ENCODE assay signal across 25 mouse cellular contexts in the genomic region with DNA sequence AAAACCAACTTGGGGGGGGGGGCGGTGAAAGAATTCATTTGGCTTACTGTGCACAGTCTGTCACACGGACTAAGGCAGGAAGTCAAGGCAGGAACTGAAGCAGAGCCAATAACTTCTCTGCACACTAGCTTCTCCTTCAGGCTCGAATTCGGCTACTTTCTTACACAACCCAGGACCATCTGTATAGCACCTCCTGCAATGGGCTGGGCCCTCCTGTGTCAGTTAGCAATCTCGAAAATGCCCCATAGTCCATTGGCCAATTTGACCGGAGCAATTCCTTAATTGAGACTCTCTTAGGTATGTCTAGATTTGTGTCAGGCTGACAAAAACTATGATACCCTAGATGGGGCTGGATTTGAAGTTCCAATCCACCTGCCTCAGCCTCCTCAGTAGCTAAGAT. TPM values are rescaled to one million over a fixed set of nuclear protein-coding genes. Genes with fewer than 3 reads are reported as not detected.
DNase-seq lines count a peak whose midpoint lies in the region; ATAC-seq and TF ChIP-seq lines count a peak whose summit lies in the region.
"Had no signal": no experiment of that assay in that cellular context is flagged by ENCODE, and none has a peak within 500 bp of the region (broad histone marks: within the 10 kb centered on the region; RNA-seq: fewer than 3 reads in every experiment).

No protein-coding gene starts in this region.

- H3K79me2 ChIP-seq in CH12.LX (replicated peaks; ENCODE audit: control insufficient read depth, extremely low read depth, insufficient read depth, poor library complexity, severe bottlenecking): peaks cover 15% of the 10 kb centered on the region

- TF ChIP-seq RAD21 in CH12.LX (IDR thresholded peaks at IDR 0.05; ENCODE audit: low read depth, low read length): no peak

- H3K36me3 ChIP-seq in intestine, embryonic 14.5 days (ENCODE audit: control insufficient read depth, insufficient read depth, low read length): no peaks in the 10 kb centered on the region
- H3K36me3 ChIP-seq in intestine, postnatal 0 days (ENCODE audit: control insufficient read depth, insufficient read depth): no peaks in the 10 kb centered on the region
- no peaks in the 10 kb centered on the region for H3K36me3 ChIP-seq in CH12.LX (replicated peaks in 1 of 2; ENCODE audit: control insufficient read depth in 1 of 2, insufficient read depth in 1 of 2, low read length in 1 of 2)
- H3K36me3 ChIP-seq in limb, embryonic 10.5 days: no peaks in the 10 kb centered on the region
- H3K36me3 ChIP-seq: embryonic facial prominence, embryonic 10.5 days; embryonic facial prominence, embryonic 12.5 days; forebrain, embryonic 10.5 days; forebrain, embryonic 12.5 days had no signal

- dilution Hi-C loops in CH12.LX (cut with MboI; ENCODE audit: extremely low pct_ligation_motif_present, extremely low pct_unique_long_range_greater_than_20kb, low sequenced_read_pairs): no loop called here

- TF ChIP-seq CTCF in intestine, postnatal 0 days (IDR thresholded peaks at IDR 0.05; ENCODE audit: low read depth): no peak
- no peak for TF ChIP-seq CTCF in CH12.LX (conservative IDR thresholded peaks at IDR 0.05 in 1 of 2, IDR thresholded peaks at IDR 0.05 in 1 of 2; ENCODE audit: low read depth in 2 of 2, low read length in 2 of 2)

- peaks cover 9% of the 10 kb centered on the region; the same call in 1 of the 2 replicates for H3K4me1 ChIP-seq in intestine, embryonic 14.5 days (replicated peaks; ENCODE audit: control insufficient read depth, insufficient read depth, low read length)
- H3K4me1 ChIP-seq in intestine, postnatal 0 days (replicated peaks; ENCODE audit: control insufficient read depth, insufficient read depth, low read length): no peaks in the 10 kb centered on the region
- H3K4me1 ChIP-seq in CH12.LX (ENCODE audit: control insufficient read depth in 1 of 2, insufficient read depth in 2 of 2): peaks cover 14 to 56% of the 10 kb centered on the region in 2 experiments
- H3K4me1 ChIP-seq in limb, embryonic 10.5 days: peaks cover 13% of the 10 kb centered on the region

- no peak for TF ChIP-seq POLR2A in CH12.LX (IDR thresholded peaks at IDR 0.05; ENCODE audit: low read depth, low read length)

- no peaks in the 10 kb centered on the region for H3K27me3 ChIP-seq in intestine, embryonic 14.5 days (replicated peaks; ENCODE audit: control insufficient read depth, insufficient read depth, low read length)
- H3K27me3 ChIP-seq in intestine, postnatal 0 days (replicated peaks; ENCODE audit: control insufficient read depth, insufficient read depth, low read length): no peaks in the 10 kb centered on the region
- no peaks in the 10 kb centered on the region for H3K27me3 ChIP-seq in CH12.LX (replicated peaks)
- H3K27me3 ChIP-seq in limb, embryonic 10.5 days (ENCODE audit: low read depth, poor library complexity, severe bottlenecking): no peaks in the 10 kb centered on the region
- H3K27me3 ChIP-seq: embryonic facial prominence, embryonic 12.5 days; forebrain, embryonic 12.5 days had no signal

- H3K4me2 ChIP-seq in intestine, embryonic 14.5 days (ENCODE audit: low read length): no peak overlapping the region
- H3K4me2 ChIP-seq in intestine, postnatal 0 days (replicated peaks; ENCODE audit: low read depth): no peak overlapping the region
- H3K4me2 ChIP-seq in CH12.LX (ENCODE audit: insufficient read depth, low read depth, poor library complexity, severe bottlenecking): no peak overlapping the region
- H3K4me2 ChIP-seq: embryonic facial prominence, embryonic 12.5 days; forebrain, embryonic 12.5 days had no signal

- no peaks in the 10 kb centered on the region for H3K9me3 ChIP-seq in intestine, embryonic 14.5 days (ENCODE audit: control insufficient read depth, low read length)
- H3K9me3 ChIP-seq in intestine, postnatal 0 days (ENCODE audit: control insufficient read depth): no peaks in the 10 kb centered on the region
- H3K9me3 ChIP-seq in CH12.LX (replicated peaks; ENCODE audit: low read length): no peaks in the 10 kb centered on the region
- no peaks in the 10 kb centered on the region for H3K9me3 ChIP-seq in limb, embryonic 10.5 days (replicated peaks)
- H3K9me3 ChIP-seq: embryonic facial prominence, embryonic 10.5 days; embryonic facial prominence, embryonic 12.5 days; forebrain, embryonic 10.5 days; forebrain, embryonic 12.5 days had no signal

- no peak for ATAC-seq in intestine, embryonic 14.5 days (replicated peaks; ENCODE audit: low FRiP score, low TSS enrichment, low read depth)
- no peak for ATAC-seq in intestine, postnatal 0 days
- ATAC-seq in granulocyte monocyte progenitor cell, adult 5-6 weeks (replicated peaks; ENCODE audit: poor library complexity, severe bottlenecking): peak; percentile 21
- ATAC-seq: activated CD4-positive, CD25-positive, alpha-beta regulatory T cell, adult 4 months; CD4-positive, CD25-positive, alpha-beta regulatory T cell, adult 4 months; forebrain, embryonic 14.5 days; forebrain, embryonic 16.5 days had no signal

- in situ Hi-C loops in CH12.LX (cut with MboI; ENCODE audit: low pct_ligation_motif_present, low pct_unique_long_range_greater_than_20kb, low sequenced_read_pairs): no loop called here

- no peak overlapping the region for H3K27ac ChIP-seq in intestine, embryonic 14.5 days (ENCODE audit: low read depth)
- H3K27ac ChIP-seq in intestine, postnatal 0 days (ENCODE audit: low read depth, low read length): no peak overlapping the region
- H3K27ac ChIP-seq in CH12.LX (ENCODE audit: insufficient read depth, low read depth): 0 out of 2 replicates have a peak overlapping the region, but pooled peaks have one; percentile 43
- no peak overlapping the region for H3K27ac ChIP-seq in limb, embryonic 10.5 days
- H3K27ac ChIP-seq: embryonic facial prominence, embryonic 10.5 days; embryonic facial prominence, embryonic 12.5 days; forebrain, embryonic 10.5 days; forebrain, embryonic 12.5 days had no signal

- WGBS in intestine, embryonic 14.5 days: 90% methylated on average over 6 of the region's 6 CpGs
- 85% methylated on average over 6 of the region's 6 CpGs for WGBS in intestine, postnatal 0 days
- 94% methylated on average over 6 of the region's 6 CpGs for WGBS in limb, embryonic 10.5 days

- no peak overlapping the region for H3K4me3 ChIP-seq in intestine, embryonic 14.5 days (ENCODE audit: low read depth, low read length)
- no peak overlapping the region for H3K4me3 ChIP-seq in intestine, postnatal 0 days (ENCODE audit: low read depth, low read length)
- H3K4me3 ChIP-seq in CH12.LX (replicated peaks in 1 of 3; ENCODE audit: low read depth in 2 of 3, low read length in 2 of 3, poor library complexity in 1 of 3): no peak overlapping the region
- H3K4me3 ChIP-seq in limb, embryonic 10.5 days: no peak overlapping the region
- H3K4me3 ChIP-seq: embryonic facial prominence, embryonic 10.5 days; embryonic facial prominence, embryonic 12.5 days; forebrain, embryonic 10.5 days; forebrain, embryonic 12.5 days had no signal

- peak; percentile 46 for DNase-seq in intestine, embryonic 14.5 days (ENCODE audit: low spot score)
- DNase-seq in A20 (ENCODE audit: low read depth, low spot score) (peak; percentile 52), CH12.LX (ENCODE audit: extremely low read depth) (no peak)
- no peak for DNase-seq in T-cell, adult 2 months (ENCODE audit: low spot score)
- DNase-seq in cerebellum, adult 11 months: no peak
- no peak for DNase-seq in limb, embryonic 10.5 days (ENCODE audit: low spot score)
- DNase-seq: adrenal gland, adult 8-10 months; adrenal gland, postnatal 14 days; adrenal gland, postnatal 36 days; B cell, adult 2 months; cerebellum, adult 11-12 months; cerebellum, adult 2 months; cerebellum, adult 9-10 months; cerebellum, postnatal 10 days; cerebellum, postnatal 25 days had no signal

- TF ChIP-seq EP300 in CH12.LX (IDR thresholded peaks at IDR 0.05; ENCODE audit: low read length): no peak

- no peak overlapping the region for H3K9ac ChIP-seq in intestine, embryonic 14.5 days (ENCODE audit: low read length)
- no peak overlapping the region for H3K9ac ChIP-seq in intestine, postnatal 0 days (ENCODE audit: low read depth, low read length)
- H3K9ac ChIP-seq in CH12.LX (ENCODE audit: insufficient read depth, low read depth): no peak overlapping the region
- H3K9ac ChIP-seq: embryonic facial prominence, embryonic 12.5 days; forebrain, embryonic 12.5 days had no signal

TF ChIP-seq in CH12.LX, 34 proteins besides CTCF, POLR2A, EP300 and RAD21:
- TF ChIP-seq MAX (IDR thresholded peaks at IDR 0.05; ENCODE audit: low read length) (no peak), MEF2A (IDR thresholded peaks at IDR 0.05; ENCODE audit: borderline replicate concordance, low read depth, low read length) (no peak), CHD2 (IDR thresholded peaks at IDR 0.05; ENCODE audit: low read length) (no peak), KAT2A (IDR thresholded peaks at IDR 0.05; ENCODE audit: insufficient replicate concordance, low read length) (no peak), IRF4 (IDR thresholded peaks at IDR 0.05; ENCODE audit: low read depth, low read length) (no peak), ETS1 (conservative IDR thresholded peaks at IDR 0.05; ENCODE audit: low read depth, low read length) (no peak), ZNF384 (IDR thresholded peaks at IDR 0.05; ENCODE audit: low read depth, low read length) (no peak), JUN (IDR thresholded peaks at IDR 0.05; ENCODE audit: insufficient read depth, low read depth, low read length) (no peak), USF2 (conservative IDR thresholded peaks at IDR 0.05; ENCODE audit: low read depth, low read length) (no peak)
TF ChIP-seq in CH12.LX: peak in this region for 0.

RNA-seq across cellular contexts. Expression of a gene that starts 3.2 kb away (rescaled TPM):
- 6.2 and 6.7 TPM in 2 replicates for polyA plus RNA-seq in intestine, embryonic 14.5 days (2014; fragmentation: Nextera tagmentation; extraction: Ambion mirVana)
- polyA plus RNA-seq in intestine, postnatal 0 days (2015; fragmentation: Nextera tagmentation; extraction: Ambion mirVana): 2.8 and 3.3 TPM in 2 replicates
- total RNA-seq in CH12.LX (2012; rRNA removed) (18.0 and 23.4 TPM in 2 replicates), CH12.LX (2014; rRNA removed) (26.4 and 29.6 TPM in 2 replicates)
- polyA plus RNA-seq in CH12.LX (2012; ENCODE audit: insufficient read length, low read depth): 12.9 and 13.0 TPM in 2 replicates
- 60.6 and 67.4 TPM in 2 replicates for total RNA-seq in granulocyte monocyte progenitor cell, adult 5-6 weeks (2014; fragmentation: Nextera tagmentation)
- total RNA-seq in granulocyte monocyte progenitor cell, adult 5-6 weeks (2017): 90.3 and 112 TPM in 2 replicates
- polyA plus RNA-seq in limb, embryonic 10.5 days (2016; fragmentation: Nextera tagmentation; extraction: Ambion mirVana): 6.9 and 8.9 TPM in 2 replicates

Comparison
In these comparisons a context has a peak if more than half of its experiments do, and no peak if none do; other contexts are left out.
1. DNase-seq: peak in intestine, embryonic 14.5 days (single experiment) and A20 (single experiment); none in CH12.LX (single experiment), T-cell, adult 2 months (single experiment), cerebellum, adult 11 months (single experiment) and limb, embryonic 10.5 days (single experiment).